Mouse (Mus musculus) liver, embryonic 14.5 days (tissue): Measurements from ENCODE around the gene Fndc1.

Source experiments
- CTCF ChIP-seq: IDR thresholded peaks from 2 replicates; pipeline ENCODE4 v1.5.1; 2016; ENCODE audit warnings: antibody characterized with exemption, low read depth, control low read depth
- EP300 ChIP-seq: IDR thresholded peaks from 2 replicates; pipeline ENCODE4 v1.6.1; 2016; ENCODE audit warnings: antibody characterized with exemption, low read depth

- no peak for TF ChIP-seq CTCF
- TF ChIP-seq EP300, result no peak
Measured at GRCm38 (mm10) chr17:7827586-7827985, 484 bp upstream of the Fndc1 start.
